Mouse (Mus musculus): ENCODE results near the gene Lrp2bp.

Gene Lrp2bp

DNA sequence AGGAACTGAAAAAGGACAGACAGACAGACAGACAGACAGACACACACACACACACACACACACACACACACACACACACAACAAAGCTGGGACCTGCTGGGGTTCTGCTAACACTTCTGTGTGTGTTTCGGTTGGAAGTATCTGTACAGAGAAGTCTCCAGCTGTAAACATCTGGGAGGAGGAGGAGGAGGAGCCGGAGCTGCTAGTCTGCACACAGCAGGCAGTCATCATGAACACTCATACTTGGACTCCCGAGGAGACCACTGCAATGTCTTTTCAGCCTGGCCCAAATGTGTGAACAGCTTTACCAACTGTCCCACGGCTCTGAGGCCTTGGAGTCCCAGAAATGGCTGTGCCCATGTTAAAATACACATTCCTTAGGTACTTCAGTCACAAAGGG is 25.3 kb downstream of the Lrp2bp start:
- DNase-seq (ENCODE audit: low spot score in 2 of 2): no peak

DNA sequence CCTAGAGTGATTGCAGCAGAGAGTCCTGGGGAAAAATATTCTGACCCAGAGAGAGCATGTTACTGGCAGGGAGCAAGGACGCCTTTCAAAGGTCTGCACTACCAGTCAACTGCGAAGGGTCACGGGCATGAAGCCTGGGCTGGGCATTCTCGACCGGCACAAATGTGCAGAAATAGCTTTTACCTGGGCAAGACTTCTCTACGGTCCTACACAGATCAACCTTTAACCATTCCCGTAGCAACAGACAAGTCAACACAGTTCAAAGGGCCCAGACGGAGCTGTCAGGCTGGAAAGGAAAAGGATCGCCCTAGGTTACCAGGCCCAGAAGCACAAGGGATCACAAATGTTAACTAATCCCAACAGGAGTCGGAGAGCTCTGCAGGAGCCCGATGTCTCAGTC is 37.1 kb downstream of the Lrp2bp start:
- no peak for DNase-seq (ENCODE audit: low spot score in 2 of 2)

DNA sequence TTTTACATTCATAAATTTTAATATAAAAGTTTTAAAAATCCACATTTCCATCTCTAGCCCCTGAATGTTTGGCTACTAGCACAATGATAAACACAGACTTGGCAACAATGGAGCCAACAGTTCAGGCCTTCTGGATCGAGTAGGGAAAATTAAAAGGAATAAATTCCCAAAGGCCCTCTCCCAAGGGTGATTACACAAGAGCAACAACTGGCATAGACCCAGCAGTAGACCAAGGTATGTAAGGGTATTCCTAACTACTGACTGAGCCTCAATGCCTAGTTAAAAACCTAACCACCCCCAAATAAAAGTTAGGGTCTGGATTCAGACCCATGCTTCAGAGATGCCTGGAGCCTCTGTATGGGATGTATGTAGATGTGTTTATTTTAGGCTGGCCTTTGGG is 40.6 kb downstream of the Lrp2bp start:
- no peak for DNase-seq (ENCODE audit: low spot score in 2 of 2)

DNA sequence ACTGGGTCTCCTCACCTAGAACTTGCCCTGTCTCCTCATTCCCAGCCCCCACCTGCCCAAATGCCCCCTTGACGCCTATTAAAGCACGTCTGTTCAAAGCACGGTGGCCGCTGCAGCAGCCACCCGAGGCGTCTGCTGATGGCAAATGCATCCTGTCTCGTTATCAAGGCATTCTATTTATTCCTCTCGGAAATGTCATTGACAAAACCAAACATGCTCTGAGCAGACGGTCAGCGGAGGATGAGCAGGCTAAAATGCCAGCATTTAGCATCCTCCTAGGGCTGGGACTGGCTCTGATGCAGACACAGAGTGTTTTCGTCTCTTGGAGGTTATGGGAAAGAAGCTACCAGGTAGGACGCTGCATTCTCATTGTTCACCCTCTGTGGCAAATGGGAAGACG is 41.2 kb downstream of the Lrp2bp start:
- no peak for DNase-seq (ENCODE audit: low spot score in 2 of 2)

DNA sequence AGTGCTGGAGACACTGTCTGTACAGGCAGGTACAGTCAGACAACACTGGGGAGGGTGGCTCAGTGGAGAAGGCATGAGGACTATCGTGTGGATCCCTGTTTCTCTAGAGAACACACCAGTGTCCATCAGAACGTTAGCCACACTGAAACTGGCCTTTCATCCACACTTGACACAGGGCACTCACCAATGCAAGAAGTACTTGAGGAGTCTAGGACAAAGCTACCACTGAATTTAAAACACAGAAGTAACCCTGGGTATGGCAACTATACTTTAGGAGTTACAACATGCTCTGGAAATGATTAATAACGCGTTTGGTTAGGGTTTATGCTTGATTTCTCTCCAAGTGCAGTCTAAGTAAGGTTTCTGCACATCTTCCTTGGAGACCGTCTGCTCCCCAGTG is 73.7 kb downstream of the Lrp2bp start:
- no peak for DNase-seq (ENCODE audit: low spot score in 2 of 2)

DNA sequence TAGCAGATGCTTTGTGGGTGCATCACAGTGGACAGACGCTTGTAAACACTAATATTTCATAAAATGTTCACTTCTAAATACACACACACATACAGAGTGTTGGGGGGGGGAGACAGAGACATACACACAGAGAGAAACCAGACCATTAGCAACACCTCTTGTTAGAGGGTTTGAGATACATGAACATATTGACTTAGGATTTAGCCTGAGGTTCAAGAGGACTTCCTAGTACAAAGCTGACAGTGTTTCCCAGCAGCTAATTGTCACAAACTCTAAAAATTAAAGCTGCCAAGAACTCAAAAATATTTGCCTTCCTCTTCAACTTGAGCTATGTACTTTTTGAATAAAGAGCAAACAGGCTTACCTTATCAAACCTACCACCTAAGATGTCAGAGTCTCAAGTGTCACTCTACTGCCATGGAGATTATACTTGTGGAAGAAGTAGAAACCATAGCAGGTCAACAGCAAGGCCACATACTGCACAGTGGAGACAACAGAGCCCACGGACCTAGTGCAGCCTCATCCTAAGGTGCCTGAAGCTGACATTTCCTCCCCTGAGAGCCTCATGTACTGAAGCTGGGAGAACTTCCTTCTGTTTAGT is 74.5 kb downstream of the Lrp2bp start:
- DNase-seq (ENCODE audit: low spot score in 2 of 2): no peak

DNA sequence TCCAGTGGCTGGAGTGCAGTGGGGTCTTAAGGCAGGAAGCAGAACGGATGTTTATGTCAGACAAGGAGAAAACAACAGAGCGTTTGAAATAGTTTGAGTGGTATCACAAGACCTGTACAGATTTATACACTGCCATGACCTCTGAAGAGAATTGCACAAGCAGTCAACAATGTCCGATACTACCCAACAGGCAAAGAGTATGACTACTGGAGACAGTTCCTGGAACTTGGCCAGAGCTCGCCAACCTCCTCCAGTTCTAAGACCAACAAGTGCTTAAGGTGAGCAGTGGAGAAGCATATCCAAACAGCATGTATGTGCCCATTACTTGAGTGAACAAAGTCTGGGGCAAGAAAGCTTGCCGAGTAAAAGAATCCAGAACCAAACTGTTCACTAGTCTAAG is 76.1 kb downstream of the Lrp2bp start:
- DNase-seq (ENCODE audit: low spot score in 2 of 2): no peak

DNA sequence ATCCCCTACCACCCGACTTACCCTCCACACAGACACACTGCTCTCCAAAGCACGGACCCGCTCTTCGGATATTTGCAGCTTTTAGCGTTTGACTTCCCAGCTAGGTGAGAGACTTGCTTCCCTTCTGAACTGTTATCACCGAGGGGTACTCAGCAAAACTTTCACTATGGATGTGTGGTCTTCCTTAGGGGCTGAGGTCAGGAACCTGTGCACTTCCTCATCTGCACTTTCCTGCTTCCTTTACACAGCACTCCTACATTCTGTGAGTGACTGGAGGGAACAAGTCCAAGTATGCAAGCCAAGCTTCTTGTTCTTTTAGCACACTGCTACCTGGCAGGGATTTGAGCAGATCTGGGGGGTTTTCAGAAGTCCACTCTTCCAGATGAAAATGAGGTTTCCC is 79.8 kb downstream of the Lrp2bp start:
- no peak for DNase-seq (ENCODE audit: low spot score in 2 of 2)

Measured in cerebellum, postnatal 4 days (tissue).